ENCODE assay signal across 12 mouse cellular contexts in genomic region chr8:33990039-33990438, GRCm38 (mm10).
DNase-seq lines count a peak whose midpoint lies in the region; ATAC-seq lines count a peak whose summit lies in the region.
"Had no signal": no experiment of that assay in that cellular context is flagged by ENCODE, and none has a peak within 500 bp of the region (broad histone marks: within the 10 kb centered on the region; RNA-seq: fewer than 3 reads in every experiment).

No protein-coding gene starts in this region.

- no peaks in the 10 kb centered on the region for H3K36me3 ChIP-seq in forebrain, embryonic 16.5 days (ENCODE audit: control insufficient read depth, insufficient read depth)

- H3K4me1 ChIP-seq in forebrain, embryonic 16.5 days (replicated peaks; ENCODE audit: control insufficient read depth, insufficient read depth, low read length) = no peaks in the 10 kb centered on the region

- peak; percentile 38 for DNase-seq in kidney, postnatal 10 days
- DNase-seq in kidney, adult 18-20 months = no peak
- DNase-seq in CD4-positive, CD25-positive, alpha-beta regulatory T cell, adult 2 months (ENCODE audit: low read depth, low spot score) = peak; percentile 41
- peak; percentile 13 for DNase-seq in naive thymus-derived CD4-positive, alpha-beta T cell, adult 2 months (ENCODE audit: low read depth)
- no peak for DNase-seq in ovary, postnatal 36 days (ENCODE audit: low spot score)
- DNase-seq in layer of hippocampus, adult 11-12 months (ENCODE audit: low spot score) = no peak
- DNase-seq: adrenal gland, adult 8-10 months; lung, postnatal 36 days had no signal

- no peak overlapping the region for H3K9ac ChIP-seq in forebrain, embryonic 16.5 days (replicated peaks; ENCODE audit: low read depth, low read length)

- 77% methylated on average over 9 of the region's 9 CpGs for WGBS in forebrain, embryonic 16.5 days

- no peak overlapping the region for H3K4me2 ChIP-seq in forebrain, embryonic 16.5 days (ENCODE audit: low read length)

- peak; percentile 53; the same call in 1 of the 2 replicates for ATAC-seq in common myeloid progenitor, adult 5-6 weeks (replicated peaks; ENCODE audit: low read depth, poor library complexity, severe bottlenecking)
- no peak for ATAC-seq in forebrain, embryonic 16.5 days
- ATAC-seq: intestine, embryonic 16.5 days had no signal

- H3K9me3 ChIP-seq in forebrain, embryonic 16.5 days (ENCODE audit: control insufficient read depth, low read length) = no peaks in the 10 kb centered on the region

- no peak overlapping the region for H3K4me3 ChIP-seq in forebrain, embryonic 16.5 days (replicated peaks; ENCODE audit: low read length)
- H3K4me3 ChIP-seq: erythroblast, embryonic 14.5 days had no signal

- no peaks in the 10 kb centered on the region for H3K27me3 ChIP-seq in forebrain, embryonic 16.5 days (replicated peaks; ENCODE audit: control insufficient read depth, insufficient read depth, low read length)

- no peak overlapping the region for H3K27ac ChIP-seq in forebrain, embryonic 16.5 days (ENCODE audit: low read length)

Comparison
In these comparisons a context has a peak if more than half of its experiments do, and no peak if none do; other contexts are left out.
1. DNase-seq: peak in kidney, postnatal 10 days (single experiment), CD4-positive, CD25-positive, alpha-beta regulatory T cell, adult 2 months (single experiment) and naive thymus-derived CD4-positive, alpha-beta T cell, adult 2 months (single experiment); none in kidney, adult 18-20 months (single experiment), ovary, postnatal 36 days (single experiment) and layer of hippocampus, adult 11-12 months (single experiment).